Mouse (Mus musculus): ENCODE results near the gene Pfdn4. TPM values are rescaled to one million over a fixed set of nuclear protein-coding genes. Genes with fewer than 3 reads are reported as not detected.
"Not testable (repeated sequence)": the region's sequence is repeated elsewhere in the genome, so short reads cannot be mapped to it uniquely, and the experiment has no call there.

Pfdn4 gene
- 10 to 100 TPM in 18 of 26 experiments, 1 to 10 TPM in 8; 2.5 to 22.0 (median 11.8) TPM for total RNA-seq (2018; cell fraction: chromatin; rRNA removed)
- 10 to 100 TPM; 13.0 to 24.9 (median 18.1) TPM for total RNA-seq (2018; cell fraction: cytosol; rRNA removed)
- total RNA-seq (2018; cell fraction: nucleus; rRNA removed): 10 to 100 TPM in 11 of 26 experiments, 1 to 10 TPM in 15; 3.4 to 21.2 (median 9.3) TPM
- 19.9 to 31.0 TPM (median 20.7 TPM) in 3 replicates for polyA plus RNA-seq (2018)

GRCm38 (mm10) chr2:170496154-170496930 is at the start of gene Pfdn4:
Gene Pfdn4, plus strand, starts transcription at chr2:170496428.
- no peak within 1 kb of the TSS for H3K4me3 ChIP-seq (ENCODE audit: inconsistent target)
- no peak within 1 kb of the TSS for H3K27ac ChIP-seq
- WGBS (ENCODE audit: missing documents): 6% methylated on average over 46 of the region's 46 CpGs

GRCm38 (mm10) chr2:170446843-170447383 is 49.3 kb upstream of the Pfdn4 start:
- H3K27ac ChIP-seq: no peak overlapping the region
- H3K79me2 ChIP-seq (ENCODE audit: inconsistent target): no peaks in the 10 kb centered on the region
- WGBS (ENCODE audit: missing documents): 69% methylated on average over 5 of the region's 5 CpGs
- no peak overlapping the region for H3K4me3 ChIP-seq (ENCODE audit: inconsistent target)
- no peaks in the 10 kb centered on the region for H3K36me3 ChIP-seq (ENCODE audit: inconsistent target)

More at GRCm38 (mm10) chr2:170496154-170496930, at the start of gene Pfdn4:
- no peaks in the 10 kb centered on the region for H3K79me2 ChIP-seq (ENCODE audit: inconsistent target)
- no peaks in the 10 kb centered on the region for H3K36me3 ChIP-seq (ENCODE audit: inconsistent target)

GRCm38 (mm10) chr2:170447651-170448050 is 48.6 kb upstream of the Pfdn4 start:
- no peaks in the 10 kb centered on the region for H3K36me3 ChIP-seq (ENCODE audit: inconsistent target)
- no peak overlapping the region for H3K27ac ChIP-seq
- H3K4me3 ChIP-seq (ENCODE audit: inconsistent target): no peak overlapping the region
- 78% methylated on average over 10 of the region's 10 CpGs for WGBS (ENCODE audit: missing documents)
- no peaks in the 10 kb centered on the region for H3K79me2 ChIP-seq (ENCODE audit: inconsistent target)

- no peak overlapping the region for H3K27ac ChIP-seq
- H3K36me3 ChIP-seq (ENCODE audit: inconsistent target): no peaks in the 10 kb centered on the region
- no peak overlapping the region for H3K4me3 ChIP-seq (ENCODE audit: inconsistent target)
- H3K79me2 ChIP-seq (ENCODE audit: inconsistent target): no peaks in the 10 kb centered on the region
- WGBS (ENCODE audit: missing documents): 11% methylated on average over 9 of the region's 9 CpGs
Measured at GRCm38 (mm10) chr2:170450933-170451332, 45.3 kb upstream of the Pfdn4 start.

- not testable (repeated sequence) for H3K36me3 ChIP-seq (ENCODE audit: inconsistent target); H3K4me3 ChIP-seq (ENCODE audit: inconsistent target); H3K79me2 ChIP-seq (ENCODE audit: inconsistent target); H3K27ac ChIP-seq
- WGBS (ENCODE audit: missing documents): 58% methylated on average over 3 of the region's 4 CpGs
Measured at GRCm38 (mm10) chr2:170453809-170454208, 42.4 kb upstream of the Pfdn4 start.

GRCm38 (mm10) chr2:170459183-170459582 is 37.0 kb upstream of the Pfdn4 start:
- no peaks in the 10 kb centered on the region for H3K36me3 ChIP-seq (ENCODE audit: inconsistent target)
- no peak overlapping the region for H3K4me3 ChIP-seq (ENCODE audit: inconsistent target)
- H3K79me2 ChIP-seq (ENCODE audit: inconsistent target): no peaks in the 10 kb centered on the region
- whole genome bisulfite sequencing (ENCODE audit: missing documents): 80% methylated on average over 10 of the region's 10 CpGs
- H3K27ac ChIP-seq: no peak overlapping the region

GRCm38 (mm10) chr2:170459805-170460204 is 36.4 kb upstream of the Pfdn4 start:
- Histone ChIP-seq H3K4me3 (ENCODE audit: inconsistent target) (no peak overlapping the region), H3K36me3 (ENCODE audit: inconsistent target) (no peaks in the 10 kb centered on the region), H3K79me2 (ENCODE audit: inconsistent target) (no peaks in the 10 kb centered on the region), H3K27ac (no peak overlapping the region)
- WGBS (ENCODE audit: missing documents): 25% methylated on average over 9 of the region's 9 CpGs

GRCm38 (mm10) chr2:170461652-170462051 is 34.6 kb upstream of the Pfdn4 start:
- Histone ChIP-seq H3K4me3 (ENCODE audit: inconsistent target) (no peak overlapping the region), H3K36me3 (ENCODE audit: inconsistent target) (no peaks in the 10 kb centered on the region), H3K27ac (no peak overlapping the region), H3K79me2 (ENCODE audit: inconsistent target) (no peaks in the 10 kb centered on the region)
- 58% methylated on average over 7 of the region's 7 CpGs for WGBS (ENCODE audit: missing documents)

GRCm38 (mm10) chr2:170464817-170465216 is 31.4 kb upstream of the Pfdn4 start:
- no peaks in the 10 kb centered on the region for H3K36me3 ChIP-seq (ENCODE audit: inconsistent target)
- H3K4me3 ChIP-seq (ENCODE audit: inconsistent target): no peak overlapping the region
- 56% methylated on average over 4 of the region's 4 CpGs for WGBS (ENCODE audit: missing documents)
- H3K27ac ChIP-seq: no peak overlapping the region
- H3K79me2 ChIP-seq (ENCODE audit: inconsistent target): no peaks in the 10 kb centered on the region

- Histone ChIP-seq H3K36me3 (ENCODE audit: inconsistent target) (no peaks in the 10 kb centered on the region), H3K27ac (no peak overlapping the region), H3K4me3 (ENCODE audit: inconsistent target) (no peak overlapping the region), H3K79me2 (ENCODE audit: inconsistent target) (no peaks in the 10 kb centered on the region)
Measured at GRCm38 (mm10) chr2:170468009-170468408, 28.2 kb upstream of the Pfdn4 start.

GRCm38 (mm10) chr2:170469616-170470308 is 26.5 kb upstream of the Pfdn4 start:
- Histone ChIP-seq H3K27ac (no peak overlapping the region), H3K4me3 (ENCODE audit: inconsistent target) (no peak overlapping the region), H3K79me2 (ENCODE audit: inconsistent target) (no peaks in the 10 kb centered on the region), H3K36me3 (ENCODE audit: inconsistent target) (no peaks in the 10 kb centered on the region)
- 6% methylated on average over 7 of the region's 10 CpGs for WGBS (ENCODE audit: missing documents)

GRCm38 (mm10) chr2:170470591-170470990 is 25.6 kb upstream of the Pfdn4 start:
- H3K4me3 ChIP-seq (ENCODE audit: inconsistent target): no peak overlapping the region
- no peak overlapping the region for H3K27ac ChIP-seq
- 54% methylated on average over 5 of the region's 5 CpGs for WGBS (ENCODE audit: missing documents)
- H3K36me3 ChIP-seq (ENCODE audit: inconsistent target): no peaks in the 10 kb centered on the region
- H3K79me2 ChIP-seq (ENCODE audit: inconsistent target): no peaks in the 10 kb centered on the region

GRCm38 (mm10) chr2:170474125-170474524 is 22.1 kb upstream of the Pfdn4 start:
- no peak overlapping the region for H3K4me3 ChIP-seq (ENCODE audit: inconsistent target)
- no peaks in the 10 kb centered on the region for H3K79me2 ChIP-seq (ENCODE audit: inconsistent target)
- H3K36me3 ChIP-seq (ENCODE audit: inconsistent target): no peaks in the 10 kb centered on the region
- no peak overlapping the region for H3K27ac ChIP-seq
- WGBS (ENCODE audit: missing documents): 94% methylated on average over 5 of the region's 5 CpGs

- WGBS (ENCODE audit: missing documents): 95% methylated on average over 3 of the region's 3 CpGs
- H3K4me3 ChIP-seq (ENCODE audit: inconsistent target): no peak overlapping the region
- H3K79me2 ChIP-seq (ENCODE audit: inconsistent target): no peaks in the 10 kb centered on the region
- no peaks in the 10 kb centered on the region for H3K36me3 ChIP-seq (ENCODE audit: inconsistent target)
- no peak overlapping the region for H3K27ac ChIP-seq
Measured at GRCm38 (mm10) chr2:170475164-170475563, 21.1 kb upstream of the Pfdn4 start.

- WGBS (ENCODE audit: missing documents): 70% methylated on average over 11 of the region's 11 CpGs
- H3K79me2 ChIP-seq (ENCODE audit: inconsistent target): no peaks in the 10 kb centered on the region
Measured at GRCm38 (mm10) chr2:170476215-170476614, 20.0 kb upstream of the Pfdn4 start.

More at GRCm38 (mm10) chr2:170476215-170476614, 20.0 kb upstream of the Pfdn4 start:
- Histone ChIP-seq H3K36me3 (ENCODE audit: inconsistent target) (no peaks in the 10 kb centered on the region), H3K4me3 (ENCODE audit: inconsistent target) (no peak overlapping the region), H3K27ac (no peak overlapping the region)

All from macrophage (primary cell).